In the genomic region with DNA sequence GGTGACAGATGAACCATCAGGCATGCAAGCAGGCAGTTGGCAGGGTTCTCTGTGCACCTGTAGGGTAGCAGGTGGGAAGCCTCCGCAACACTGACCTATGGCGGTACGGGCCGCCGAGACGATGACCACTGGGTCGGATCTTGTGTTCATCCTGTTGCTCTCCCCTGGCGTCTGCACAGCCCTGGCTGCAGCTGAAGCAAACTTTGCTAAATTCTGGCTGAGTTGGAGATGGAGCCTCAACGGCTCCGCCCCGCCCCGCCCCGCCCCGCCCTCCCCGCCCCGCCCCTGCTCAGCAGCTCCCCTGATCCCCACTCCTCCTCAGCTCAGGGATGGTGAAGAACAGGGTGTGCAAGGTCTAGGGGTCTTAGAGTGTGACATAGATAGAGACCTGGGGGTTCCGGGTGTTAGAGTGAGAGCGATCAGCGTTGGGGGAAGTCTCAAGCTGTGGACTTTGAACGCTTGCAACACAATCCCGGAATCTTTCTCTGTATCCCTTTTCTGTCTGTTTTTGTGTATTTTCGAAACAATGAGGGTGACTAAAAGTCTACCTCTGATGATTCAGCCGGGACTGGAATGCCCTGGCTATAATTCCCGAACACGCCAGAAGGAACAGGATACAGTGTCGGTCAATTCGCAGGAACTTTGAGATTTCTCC, we compare ENCODE assay signal across 9 mouse cellular contexts. TPM values are rescaled to one million over a fixed set of nuclear protein-coding genes. Genes with fewer than 3 reads are reported as not detected.
DNase-seq lines count a peak whose midpoint lies in the region; ATAC-seq and TF ChIP-seq lines count a peak whose summit lies in the region.
"Had no signal": no experiment of that assay in that cellular context is flagged by ENCODE, and none has a peak within 500 bp of the region (broad histone marks: within the 10 kb centered on the region; RNA-seq: fewer than 3 reads in every experiment).

TSS of gene Acat3 (minus strand) at position 450 of the 655 bp plus-strand sequence.

- 18% methylated on average over 27 of the region's 27 CpGs for WGBS in heart, embryonic 10.5 days
- 17% methylated on average over 27 of the region's 27 CpGs for WGBS in forebrain, embryonic 12.5 days
- WGBS in kidney, embryonic 16.5 days = 8% methylated on average over 27 of the region's 27 CpGs
- WGBS in midbrain, embryonic 13.5 days = 15% methylated on average over 27 of the region's 27 CpGs
- WGBS in thymus, adult 2 months = 16% methylated on average over 27 of the region's 27 CpGs

- ATAC-seq in forebrain, embryonic 12.5 days (ENCODE audit: low FRiP score) = peak; percentile 44; the same call in 1 of the 2 replicates
- ATAC-seq in kidney, embryonic 16.5 days (ENCODE audit: low FRiP score, low TSS enrichment) = peak; percentile 81
- ATAC-seq in midbrain, embryonic 13.5 days = peak; percentile 75

- H3K4me2 ChIP-seq in forebrain, embryonic 12.5 days = peak within 1 kb of the TSS; percentile 50
- H3K4me2 ChIP-seq in kidney, embryonic 16.5 days (replicated peaks; ENCODE audit: low read depth, low read length) = peak within 1 kb of the TSS; percentile 65
- peak within 1 kb of the TSS; percentile 50 for H3K4me2 ChIP-seq in midbrain, embryonic 13.5 days (replicated peaks)

- peaks cover 29% of the 10 kb centered on the region for H3K36me3 ChIP-seq in heart, embryonic 10.5 days
- H3K36me3 ChIP-seq in forebrain, embryonic 12.5 days (replicated peaks) = peaks cover 27% of the 10 kb centered on the region
- H3K36me3 ChIP-seq in kidney, embryonic 16.5 days (ENCODE audit: insufficient read depth, low read length) = peaks cover 17% of the 10 kb centered on the region
- peaks cover 31% of the 10 kb centered on the region for H3K36me3 ChIP-seq in midbrain, embryonic 13.5 days
- peaks cover 10% of the 10 kb centered on the region for H3K36me3 ChIP-seq in thymus, adult 2 months (ENCODE audit: control insufficient read depth, insufficient read depth, low read length)

- peak within 1 kb of the TSS; percentile 52 for H3K4me3 ChIP-seq in heart, embryonic 10.5 days
- H3K4me3 ChIP-seq in brown adipose tissue, adult 24 weeks (ENCODE audit: insufficient read depth, low read depth, low read length) = peak within 1 kb of the TSS; percentile 54
- H3K4me3 ChIP-seq in forebrain, embryonic 12.5 days (replicated peaks) = peak within 1 kb of the TSS; percentile 28
- H3K4me3 ChIP-seq in kidney, embryonic 16.5 days (ENCODE audit: low read length) = peak within 1 kb of the TSS; percentile 40
- peak within 1 kb of the TSS; percentile 18 for H3K4me3 ChIP-seq in midbrain, embryonic 13.5 days (replicated peaks)
- no peak within 1 kb of the TSS; the same call in 1 of the 2 replicates for H3K4me3 ChIP-seq in thymus, adult 2 months (ENCODE audit: control insufficient read depth, insufficient read depth, low read length)

- no peak within 1 kb of the TSS for H3K27ac ChIP-seq in heart, embryonic 10.5 days
- no peak within 1 kb of the TSS for H3K27ac ChIP-seq in brown adipose tissue, adult 24 weeks (replicated peaks; ENCODE audit: low read depth, low read length)
- no peak within 1 kb of the TSS for H3K27ac ChIP-seq in forebrain, embryonic 12.5 days
- no peak within 1 kb of the TSS for H3K27ac ChIP-seq in kidney, embryonic 16.5 days (ENCODE audit: low read length)
- H3K27ac ChIP-seq in midbrain, embryonic 13.5 days = no peak within 1 kb of the TSS
- no peak within 1 kb of the TSS for H3K27ac ChIP-seq in thymus, adult 2 months (ENCODE audit: control insufficient read depth, insufficient read depth, low read length)

- TF ChIP-seq POLR2A in thymus, adult 2 months (IDR thresholded peaks at IDR 0.05; ENCODE audit: control insufficient read depth, extremely low read depth, insufficient read depth, low read length, poor library complexity) = no peak

- H3K4me1 ChIP-seq in heart, embryonic 10.5 days = peaks cover 7% of the 10 kb centered on the region
- no peaks in the 10 kb centered on the region for H3K4me1 ChIP-seq in brown adipose tissue, adult 24 weeks (ENCODE audit: control insufficient read depth, insufficient read depth, insufficient read length, low read length)
- H3K4me1 ChIP-seq in forebrain, embryonic 12.5 days = peaks cover 17% of the 10 kb centered on the region
- H3K4me1 ChIP-seq in kidney, embryonic 16.5 days (ENCODE audit: insufficient read depth, low read length) = peaks cover 7% of the 10 kb centered on the region; the same call in 1 of the 2 replicates
- peaks cover 10% of the 10 kb centered on the region for H3K4me1 ChIP-seq in midbrain, embryonic 13.5 days (replicated peaks)
- peaks cover 2% of the 10 kb centered on the region; the same call in 1 of the 2 replicates for H3K4me1 ChIP-seq in thymus, adult 2 months (replicated peaks; ENCODE audit: control insufficient read depth, insufficient read depth, low read length)

- no peak for TF ChIP-seq CTCF in thymus, adult 2 months (IDR thresholded peaks at IDR 0.05; ENCODE audit: borderline replicate concordance, control insufficient read depth, extremely low read depth, insufficient read depth, low read length, poor library complexity)

- no peak for DNase-seq in heart, embryonic 10.5 days (ENCODE audit: low spot score)
- DNase-seq in heart, adult 9 months (ENCODE audit: low spot score in 2 of 2) = no peak
- no peak for DNase-seq in thymus, adult 2 months
- no peak for DNase-seq in natural killer cell, adult 2 months (ENCODE audit: low spot score in 2 of 2)

- no peaks in the 10 kb centered on the region for H3K9me3 ChIP-seq in heart, embryonic 10.5 days
- H3K9me3 ChIP-seq in forebrain, embryonic 12.5 days = no peaks in the 10 kb centered on the region
- no peaks in the 10 kb centered on the region for H3K9me3 ChIP-seq in kidney, embryonic 16.5 days (ENCODE audit: low read length)
- no peaks in the 10 kb centered on the region for H3K9me3 ChIP-seq in midbrain, embryonic 13.5 days

- no peaks in the 10 kb centered on the region for H3K27me3 ChIP-seq in heart, embryonic 10.5 days (ENCODE audit: insufficient read depth, poor library complexity, severe bottlenecking)
- peaks cover 4% of the 10 kb centered on the region; the same call in 1 of the 2 replicates for H3K27me3 ChIP-seq in forebrain, embryonic 12.5 days
- no peaks in the 10 kb centered on the region for H3K27me3 ChIP-seq in kidney, embryonic 16.5 days (ENCODE audit: insufficient read depth, low read length)
- no peaks in the 10 kb centered on the region for H3K27me3 ChIP-seq in midbrain, embryonic 13.5 days
- no peaks in the 10 kb centered on the region; the same call in 1 of the 2 replicates for H3K27me3 ChIP-seq in thymus, adult 2 months (ENCODE audit: control insufficient read depth, insufficient read depth, low read length)

- 0 out of 2 replicates have a peak within 1 kb of the TSS, but pooled peaks have one; percentile 38 for H3K9ac ChIP-seq in forebrain, embryonic 12.5 days
- H3K9ac ChIP-seq in kidney, embryonic 16.5 days (replicated peaks; ENCODE audit: low read length) = peak within 1 kb of the TSS; percentile 51
- H3K9ac ChIP-seq in midbrain, embryonic 13.5 days (replicated peaks) = peak within 1 kb of the TSS; percentile 36; the same call in 1 of the 2 replicates

RNA-seq across cellular contexts. Expression of gene Acat3, which starts in this region (rescaled TPM):
- polyA plus RNA-seq in heart, embryonic 10.5 days (2016; fragmentation: Nextera tagmentation; extraction: Ambion mirVana) = 0.30 and 0.31 TPM in 2 replicates
- 1.9 TPM in 1 of 2 replicates, not detected in the other for polyA plus RNA-seq in brown adipose tissue, adult 24 weeks (2012; ENCODE audit: insufficient read depth, insufficient read length, missing spikeins)
- polyA plus RNA-seq in forebrain, embryonic 12.5 days (2016; fragmentation: Nextera tagmentation; extraction: Ambion mirVana) = 1.5 and 1.6 TPM in 2 replicates
- 4.7 and 5.0 TPM in 2 replicates for polyA plus RNA-seq in kidney, embryonic 16.5 days (2015; fragmentation: Nextera tagmentation; extraction: Ambion mirVana)
- polyA plus RNA-seq in midbrain, embryonic 13.5 days (2015; fragmentation: Nextera tagmentation; extraction: Ambion mirVana) = 0.92 and 1.1 TPM in 2 replicates
- polyA plus RNA-seq in thymus, adult 2 months (2012; rRNA removed) = 0.19 and 0.37 TPM in 2 replicates
- polyA plus RNA-seq: spleen, adult 2 months had no signal
